Mouse (Mus musculus) small intestine, adult 2 months (tissue): ENCODE data around the gene Kdm5a.

Experiments used
- CTCF ChIP-seq: fragments of 200-500 bp; IDR thresholded peaks from 2 replicates; pipeline ENCODE4 v1.5.1; 2012; ENCODE audit warnings: low read depth, mild to moderate bottlenecking, control low read depth, inconsistent platforms, low read length, moderate library complexity, mixed read lengths; ENCODE audit not compliant: insufficient replicate concordance, insufficient read length; ENCODE audit errors: extremely low read depth
- POLR2A ChIP-seq: fragments of 200-500 bp; IDR thresholded peaks from 2 replicates; pipeline ENCODE4 v1.6.1; 2012; ENCODE audit warnings: low read depth, mild to moderate bottlenecking, control low read depth, inconsistent platforms, low read length, moderate library complexity

DNA sequence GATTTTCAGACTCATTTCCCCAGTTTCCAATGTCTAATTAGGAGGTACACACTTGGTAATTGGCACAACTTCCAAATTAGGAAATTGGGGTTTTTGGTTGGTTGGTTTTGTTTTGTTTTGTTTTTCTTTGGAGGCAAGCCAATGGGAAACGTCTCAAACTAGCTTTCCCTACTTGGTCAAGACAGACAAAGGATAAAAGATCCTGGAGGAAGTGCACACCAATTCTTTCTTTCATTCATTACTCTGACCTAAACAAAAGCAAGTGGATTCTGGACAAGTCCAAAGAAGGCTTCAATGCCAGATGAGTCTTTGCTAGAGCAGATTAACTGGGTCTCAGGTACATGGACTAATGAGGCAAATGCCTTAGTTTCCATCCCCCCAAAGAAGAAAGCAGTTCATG, 19.9 kb upstream of the Kdm5a start:
- TF ChIP-seq CTCF (no peak), POLR2A (no peak)
